Mouse (Mus musculus) limb, embryonic 15.5 days (tissue): Measurements from ENCODE around the gene Gsc2. TPM values are rescaled to one million over a fixed set of nuclear protein-coding genes. Genes with fewer than 3 reads are reported as not detected.

ENCODE experiments used
- ATAC-seq: fragments of 200-750 bp; cut with Nextera tagmentation; 2 replicates; pipeline ENCODE4 v1.8.0; 2017; ENCODE audit warnings: low read depth, moderate TSS enrichment; ENCODE audit not compliant: insufficient number of reproducible peaks, low FRiP score, low TSS enrichment
- H3K27ac ChIP-seq: fragments of 300-500 bp; sonication (generic); 2 replicates; pipeline ENCODE4 v1.5.1; 2015; ENCODE audit warnings: moderate library complexity, mild to moderate bottlenecking, inconsistent platforms
- H3K27me3 ChIP-seq: fragments of 300-500 bp; sonication (generic); 2 replicates; pipeline ENCODE4 v1.6.1; 2015; ENCODE audit warnings: inconsistent platforms
- H3K36me3 ChIP-seq: fragments of 300-500 bp; sonication (generic); 2 replicates; pipeline ENCODE4 v1.6.1; 2015; ENCODE audit warnings: inconsistent platforms
- H3K4me1 ChIP-seq: fragments of 300-500 bp; sonication (generic); 2 replicates; pipeline ENCODE4 v1.6.1; 2015; ENCODE audit warnings: inconsistent platforms
- H3K4me2 ChIP-seq: fragments of 300-500 bp; sonication (generic); 2 replicates; pipeline ENCODE4 v1.6.1; 2015; ENCODE audit warnings: mild to moderate bottlenecking, inconsistent platforms
- H3K4me3 ChIP-seq: fragments of 300-500 bp; sonication (generic); 2 replicates; pipeline ENCODE4 v1.5.1; 2015; ENCODE audit warnings: mild to moderate bottlenecking, inconsistent platforms
- H3K9ac ChIP-seq: fragments of 300-500 bp; sonication (generic); 2 replicates; pipeline ENCODE4 v1.6.1; 2015; ENCODE audit warnings: inconsistent platforms
- H3K9me3 ChIP-seq: fragments of 300-500 bp; sonication (generic); 2 replicates; pipeline ENCODE4 v1.6.1; 2016; ENCODE audit warnings: inconsistent platforms
- WGBS: fragments of 180-500 bp; shearing (Covaris S2); methylation state at CpG from one replicate; pipeline ENCODE4 v1.1.7; 2015; 5-methylcytosine and 5-hydroxymethylcytosine counted together
- polyA plus RNA-seq: library from polyadenylated mRNA; unstranded; fragments of >200 nt; fragmentation: Nextera tagmentation; extraction: Ambion mirVana; gene quantifications from 2 replicates; pipeline ENCODE4 v1.2.1, GENCODE M21; 2015

Gene Gsc2
- polyA plus RNA-seq, 1 experiment from 2014 or later = not detected

DNA sequence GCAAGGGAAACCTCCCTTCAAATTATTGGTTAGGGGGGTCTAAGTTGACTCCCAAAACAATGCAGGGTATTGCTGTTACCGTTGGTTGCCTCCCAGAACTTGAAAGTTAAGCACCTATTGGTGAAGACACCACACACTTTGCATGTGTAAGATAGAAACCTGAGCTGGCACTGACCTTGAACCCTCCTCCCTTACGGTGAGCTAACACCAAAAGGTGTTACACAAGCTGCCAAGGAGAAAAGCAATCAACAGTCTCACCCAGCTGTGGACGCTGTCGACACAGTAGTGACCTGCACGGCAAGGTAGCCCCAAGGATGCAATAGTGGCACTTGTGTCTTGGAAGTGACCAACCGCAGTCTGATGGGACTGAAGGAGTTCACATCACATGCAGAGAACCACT is 30.7 kb downstream of the Gsc2 start:
- no peak overlapping the region for H3K4me2 ChIP-seq
- no peaks in the 10 kb centered on the region for H3K9me3 ChIP-seq
- 80% methylated on average over 6 of the region's 6 CpGs for WGBS
- no peak overlapping the region for H3K4me3 ChIP-seq
- peaks cover 6% of the 10 kb centered on the region for H3K4me1 ChIP-seq
- H3K27me3 ChIP-seq = no peaks in the 10 kb centered on the region
- no peak overlapping the region for H3K9ac ChIP-seq
- no peak for ATAC-seq
- peaks cover 4% of the 10 kb centered on the region; the same call in 1 of the 2 replicates for H3K36me3 ChIP-seq
- H3K27ac ChIP-seq = no peak overlapping the region

DNA sequence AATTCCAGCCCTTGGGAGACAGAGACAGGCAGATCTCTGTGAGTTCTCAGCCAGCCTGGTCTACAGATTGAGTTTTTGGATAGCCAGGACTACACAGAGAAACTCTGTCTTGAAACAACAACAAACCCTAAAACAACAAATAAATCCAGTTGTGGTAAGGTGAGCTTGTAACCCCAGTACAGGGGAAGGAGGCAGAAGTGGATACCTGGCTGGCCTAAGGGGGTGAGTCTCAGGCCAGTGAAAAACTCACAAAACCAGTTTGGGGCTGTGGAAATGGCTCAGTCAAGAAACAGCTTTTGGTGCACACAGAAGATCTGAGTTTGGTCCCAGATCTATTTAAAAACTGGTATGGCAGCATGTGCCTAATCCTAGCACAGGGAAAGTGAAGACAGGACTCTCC is 32.7 kb downstream of the Gsc2 start:
- H3K9ac ChIP-seq = no peak overlapping the region
- peaks cover 15% of the 10 kb centered on the region; the same call in 1 of the 2 replicates for H3K36me3 ChIP-seq
- H3K27ac ChIP-seq = no peak overlapping the region
- ATAC-seq = no peak
- no peak overlapping the region for H3K4me2 ChIP-seq
- H3K4me1 ChIP-seq = peaks cover 6% of the 10 kb centered on the region
- H3K9me3 ChIP-seq = no peaks in the 10 kb centered on the region
- no peak overlapping the region for H3K4me3 ChIP-seq
- H3K27me3 ChIP-seq = no peaks in the 10 kb centered on the region

DNA sequence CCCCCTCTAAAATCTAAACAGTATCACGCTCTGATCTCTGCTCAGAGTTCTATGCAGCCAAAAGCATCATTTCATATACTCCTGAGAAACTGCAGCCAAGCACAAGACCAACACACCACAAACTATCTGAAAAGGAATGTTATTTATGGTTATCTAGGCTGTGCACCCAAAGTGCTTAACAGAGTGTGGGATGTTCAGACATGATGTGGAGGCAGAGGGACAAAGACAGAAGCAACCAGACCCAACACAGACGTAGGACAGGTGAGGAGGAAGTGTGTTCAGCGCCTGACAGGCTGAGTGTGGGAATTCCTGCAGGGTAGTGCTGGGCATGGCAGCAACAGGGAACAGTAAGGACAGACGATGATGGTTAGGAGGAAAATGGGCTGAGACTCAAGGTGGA is 35.3 kb downstream of the Gsc2 start:
- H3K4me1 ChIP-seq = peaks cover 6% of the 10 kb centered on the region
- H3K9ac ChIP-seq = no peak overlapping the region
- H3K9me3 ChIP-seq = no peaks in the 10 kb centered on the region
- no peaks in the 10 kb centered on the region for H3K27me3 ChIP-seq
- H3K27ac ChIP-seq = no peak overlapping the region
- peaks cover 17% of the 10 kb centered on the region; the same call in 1 of the 2 replicates for H3K36me3 ChIP-seq
- no peak for ATAC-seq
- no peak overlapping the region for H3K4me2 ChIP-seq
- no peak overlapping the region for H3K4me3 ChIP-seq
- 86% methylated on average over 4 of the region's 4 CpGs for WGBS

DNA sequence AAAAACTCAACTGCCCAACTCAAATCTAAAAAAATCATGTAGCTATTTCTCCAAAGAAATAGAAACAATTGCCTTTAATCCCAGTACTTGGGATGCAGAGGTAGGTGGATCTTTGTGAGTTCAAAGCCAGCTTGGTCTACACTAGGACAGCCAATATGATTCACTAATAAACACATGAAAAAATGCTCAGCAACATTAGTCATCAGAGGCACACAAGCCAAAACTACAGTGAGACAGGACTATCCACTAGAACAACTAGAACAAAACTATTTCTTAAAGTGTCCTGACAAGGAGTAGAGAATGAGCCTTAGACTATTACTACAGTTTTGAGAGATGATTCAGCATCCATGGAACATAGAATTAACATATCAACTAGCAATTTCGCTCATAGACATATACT is 38.8 kb downstream of the Gsc2 start:
- H3K9me3 ChIP-seq = no peaks in the 10 kb centered on the region
- no peak for ATAC-seq
- no peak overlapping the region for H3K27ac ChIP-seq
- H3K9ac ChIP-seq = no peak overlapping the region
- no peak overlapping the region for H3K4me3 ChIP-seq
- H3K27me3 ChIP-seq = no peaks in the 10 kb centered on the region
- WGBS = 83% methylated on average over 1 of the region's 1 CpGs
- no peaks in the 10 kb centered on the region for H3K4me1 ChIP-seq
- no peak overlapping the region for H3K4me2 ChIP-seq
- H3K36me3 ChIP-seq = peaks cover 31% of the 10 kb centered on the region

DNA sequence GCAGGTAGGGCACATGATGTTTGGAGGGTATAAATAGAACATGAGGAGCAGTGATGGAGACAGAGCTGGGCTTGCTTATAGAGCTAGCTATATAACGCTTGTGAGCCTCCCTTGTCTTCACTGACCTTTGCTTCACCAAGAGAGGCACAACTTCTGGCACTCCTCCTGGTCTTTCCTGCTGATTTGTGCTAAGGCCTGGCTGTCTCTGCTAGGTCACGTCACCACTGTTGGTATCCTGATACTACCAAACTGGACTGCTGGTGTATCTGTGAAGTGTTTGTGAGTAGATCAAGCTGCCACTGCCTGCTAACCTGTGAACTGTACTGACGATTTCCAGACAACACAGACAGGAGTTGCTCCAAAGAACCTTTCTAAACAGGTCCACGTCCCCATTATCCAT is 39.7 kb downstream of the Gsc2 start:
- H3K4me2 ChIP-seq = no peak overlapping the region
- WGBS = 79% methylated on average over 4 of the region's 4 CpGs

DNA sequence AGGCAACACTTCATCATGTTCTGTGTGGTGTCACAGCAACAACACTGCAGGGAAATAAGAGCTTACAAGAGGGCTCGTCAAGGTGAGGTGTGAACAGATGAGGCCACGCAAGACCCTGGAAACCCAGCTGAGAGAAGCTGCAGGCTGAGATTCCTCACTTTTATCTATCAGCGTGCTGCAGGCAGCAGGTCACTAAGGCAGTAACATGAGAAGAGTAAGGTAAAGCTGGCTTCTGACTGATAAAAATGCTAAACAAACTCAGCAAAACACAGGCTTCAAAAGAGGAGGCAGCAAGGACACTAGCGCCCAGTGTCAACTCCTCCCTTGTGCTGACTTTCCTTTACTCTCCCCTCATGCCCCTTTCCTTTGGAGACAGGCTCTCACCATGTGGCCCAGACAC is 41.9 kb downstream of the Gsc2 start:
- WGBS = 54% methylated on average over 4 of the region's 4 CpGs
- no peaks in the 10 kb centered on the region for H3K4me1 ChIP-seq
- H3K4me2 ChIP-seq = no peak overlapping the region
- H3K36me3 ChIP-seq = peaks cover 48% of the 10 kb centered on the region
- no peak overlapping the region for H3K9ac ChIP-seq
- H3K9me3 ChIP-seq = no peaks in the 10 kb centered on the region
- H3K4me3 ChIP-seq = no peak overlapping the region
- ATAC-seq = no peak
- H3K27ac ChIP-seq = no peak overlapping the region
- no peaks in the 10 kb centered on the region for H3K27me3 ChIP-seq

More for the DNA sequence above, 39.7 kb downstream of the Gsc2 start:
- no peak for ATAC-seq
- Histone ChIP-seq H3K4me1 (no peaks in the 10 kb centered on the region), H3K4me3 (no peak overlapping the region), H3K9ac (no peak overlapping the region), H3K9me3 (no peaks in the 10 kb centered on the region), H3K27ac (no peak overlapping the region), H3K27me3 (no peaks in the 10 kb centered on the region), H3K36me3 (peaks cover 40% of the 10 kb centered on the region)

DNA sequence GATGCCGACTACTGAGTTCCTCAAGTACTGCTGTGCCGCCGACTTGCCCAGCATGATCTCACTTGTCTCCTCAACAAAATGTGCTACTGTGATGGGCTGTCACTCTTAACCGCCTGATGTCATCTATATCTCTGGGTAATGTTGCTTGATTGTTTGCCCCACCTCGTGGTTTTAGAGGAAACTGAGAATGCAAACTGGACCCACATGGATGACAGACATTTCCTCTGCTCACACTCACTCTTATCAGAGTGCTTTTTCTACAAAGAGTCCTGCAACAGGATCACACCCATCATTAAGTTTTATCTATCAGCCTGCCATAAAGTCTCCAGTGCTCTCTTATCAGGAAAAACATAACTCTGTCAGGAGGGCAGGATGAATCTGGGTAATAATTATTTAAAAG is 43.6 kb downstream of the Gsc2 start:
- WGBS = 79% methylated on average over 5 of the region's 5 CpGs
- no peak for ATAC-seq
- Histone ChIP-seq H3K4me2 (no peak overlapping the region), H3K36me3 (peaks cover 45% of the 10 kb centered on the region), H3K9ac (no peak overlapping the region), H3K4me1 (no peaks in the 10 kb centered on the region), H3K27me3 (no peaks in the 10 kb centered on the region), H3K4me3 (no peak overlapping the region), H3K9me3 (no peaks in the 10 kb centered on the region), H3K27ac (no peak overlapping the region)

DNA sequence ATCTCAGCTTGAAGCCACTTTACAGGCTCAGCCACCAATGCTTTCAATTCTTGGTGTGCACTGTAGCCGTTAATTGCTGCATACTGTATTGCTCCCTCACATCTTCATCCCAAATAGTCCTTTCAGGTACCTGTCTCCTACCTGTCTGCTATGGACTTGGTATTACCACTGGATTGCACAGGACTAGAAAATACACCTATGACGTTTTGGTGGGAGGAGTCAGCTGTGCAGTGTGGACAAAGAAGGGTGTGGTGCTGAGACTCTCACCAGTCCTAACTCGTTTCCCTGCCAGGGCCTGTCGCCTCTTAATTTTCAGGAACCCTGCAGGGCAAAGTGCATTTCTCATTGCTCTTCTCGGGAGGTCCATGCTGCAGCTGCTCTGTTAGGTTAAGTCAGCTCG is 49.1 kb downstream of the Gsc2 start:
- Histone ChIP-seq H3K4me2 (no peak overlapping the region), H3K9me3 (no peaks in the 10 kb centered on the region), H3K27me3 (no peaks in the 10 kb centered on the region), H3K4me1 (no peaks in the 10 kb centered on the region), H3K9ac (no peak overlapping the region), H3K27ac (no peak overlapping the region), H3K36me3 (peaks cover 47% of the 10 kb centered on the region), H3K4me3 (no peak overlapping the region)
- ATAC-seq = no peak
- 52% methylated on average over 6 of the region's 6 CpGs for WGBS

DNA sequence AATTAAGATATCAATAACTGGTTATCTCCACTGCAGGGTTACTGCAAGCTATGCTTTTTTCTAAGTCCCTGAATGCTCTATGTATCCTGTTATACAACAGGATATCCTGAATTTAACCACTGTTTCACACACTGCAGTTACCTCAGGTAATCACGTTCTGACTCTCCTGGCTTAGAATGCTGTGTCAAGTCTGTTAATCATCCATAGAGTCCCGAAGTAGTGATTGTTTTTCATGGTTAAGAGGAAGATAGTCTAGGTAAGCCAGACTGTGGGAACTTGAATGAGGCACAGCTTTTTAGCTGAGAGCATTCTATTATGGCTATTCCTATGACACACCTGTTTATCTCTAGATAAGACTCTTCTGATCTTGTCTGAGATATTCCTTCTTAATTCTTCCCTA is 49.6 kb downstream of the Gsc2 start:
- no peak overlapping the region for H3K4me2 ChIP-seq
- H3K9ac ChIP-seq = no peak overlapping the region
- 87% methylated on average over 2 of the region's 2 CpGs for WGBS
- no peak overlapping the region for H3K4me3 ChIP-seq
- H3K4me1 ChIP-seq = no peaks in the 10 kb centered on the region
- no peak for ATAC-seq
- H3K36me3 ChIP-seq = peaks cover 47% of the 10 kb centered on the region
- H3K27me3 ChIP-seq = no peaks in the 10 kb centered on the region
- H3K27ac ChIP-seq = no peak overlapping the region
- H3K9me3 ChIP-seq = no peaks in the 10 kb centered on the region

Other genes with a start within 250 kb of the Gsc2 start
- gene Med15, start 182.2 kb downstream of the Gsc2 start, polyA plus RNA-seq = 40.6 and 42.8 TPM in 2 replicates
- 83.9 and 88.5 TPM in 2 replicates for gene Klhl22, start 155.4 kb downstream of the Gsc2 start, polyA plus RNA-seq
- gene Scarf2, start 117.8 kb downstream of the Gsc2 start, polyA plus RNA-seq = 25.0 and 32.4 TPM in 2 replicates
- gene B830017H08Rik, start 81.9 kb downstream of the Gsc2 start, polyA plus RNA-seq = 0.17 TPM in 1 of 2 replicates, not detected in the other
- 2.2 and 3.4 TPM in 2 replicates for gene Car15, start 76.7 kb downstream of the Gsc2 start, polyA plus RNA-seq
- 0.27 and 0.29 TPM in 2 replicates for gene Gm20518, start 23.4 kb downstream of the Gsc2 start, polyA plus RNA-seq
- not detected in 2 replicates for gene Tssk1, start 20.8 kb downstream of the Gsc2 start, polyA plus RNA-seq
- 88.5 and 88.8 TPM in 2 replicates for gene Dgcr2, start 16.5 kb downstream of the Gsc2 start, polyA plus RNA-seq
- gene Tssk2, start 16.4 kb downstream of the Gsc2 start, polyA plus RNA-seq = not detected in 2 replicates
- 35.8 and 37.3 TPM in 2 replicates for gene Ess2, start 3.7 kb downstream of the Gsc2 start, polyA plus RNA-seq
- 81.5 and 86.0 TPM in 2 replicates for gene Slc25a1, start 13.2 kb upstream of the Gsc2 start, polyA plus RNA-seq
- gene Vpreb2, start 65.4 kb upstream of the Gsc2 start, polyA plus RNA-seq = not detected in 2 replicates
- 108 and 114 TPM in 2 replicates for gene Dgcr6, start 137.8 kb upstream of the Gsc2 start, polyA plus RNA-seq
- gene Prodh, start 175.1 kb upstream of the Gsc2 start, polyA plus RNA-seq = 10.9 and 11.8 TPM in 2 replicates
- 7.0 and 7.9 TPM in 2 replicates for gene Rtn4r, start 212.6 kb upstream of the Gsc2 start, polyA plus RNA-seq